Mouse (Mus musculus) heart, adult 2 months (tissue): ENCODE measurements around the gene Qk. TPM values are rescaled to one million over a fixed set of nuclear protein-coding genes. Genes with fewer than 3 reads are reported as not detected.

ENCODE experiments used
- DNase-seq, 2 experiments: peaks; one replicate each; pipeline ENCODE4 v3.0.0; 2021
- H3K27ac ChIP-seq: fragments of 200-600 bp; 2 replicates; pipeline ENCODE4 v1.8.1; 2022
- H3K27me3 ChIP-seq: fragments of 200-500 bp; 2 replicates; pipeline ENCODE4 v1.6.1; 2012; ENCODE audit warnings: mild to moderate bottlenecking, low read length, inconsistent platforms, mixed read lengths; ENCODE audit not compliant: control insufficient read depth, insufficient read depth
- H3K36me3 ChIP-seq: fragments of 200-500 bp; 2 replicates; pipeline ENCODE4 v1.6.1; 2012; ENCODE audit warnings: low read length, inconsistent platforms; ENCODE audit not compliant: control insufficient read depth, insufficient read depth
- H3K4me1 ChIP-seq: fragments of 200-500 bp; 2 replicates; pipeline ENCODE4 v1.6.1; 2011; ENCODE audit warnings: low read length; ENCODE audit not compliant: control insufficient read depth, insufficient read depth
- H3K4me3 ChIP-seq: fragments of 200-600 bp; 2 replicates; pipeline ENCODE4 v1.8.1; 2022
- H3K79me2 ChIP-seq: fragments of 200-500 bp; replicated peaks from 2 replicates; pipeline ENCODE4 v1.6.1; 2012; ENCODE audit warnings: mild to moderate bottlenecking, inconsistent platforms, low read length, moderate library complexity, mixed read lengths; ENCODE audit not compliant: control insufficient read depth, insufficient read depth
- H3K9ac ChIP-seq: fragments of 200-500 bp; 2 replicates; pipeline ENCODE4 v1.6.1; 2012; ENCODE audit warnings: low read depth, mild to moderate bottlenecking, control low read depth, inconsistent platforms, low read length, mixed read lengths
- CTCF ChIP-seq: fragments of 200-600 bp; IDR thresholded peaks from 2 replicates; pipeline ENCODE4 v1.8.1; 2022; ENCODE audit warnings: antibody characterized with exemption, mild to moderate bottlenecking, moderate library complexity
- EP300 ChIP-seq: fragments of 200-500 bp; IDR thresholded peaks from 2 replicates; pipeline ENCODE4 v1.6.1; 2011; ENCODE audit warnings: low read depth, low read length, control low read depth; ENCODE audit not compliant: insufficient read depth
- POLR2A ChIP-seq: fragments of 200-500 bp; IDR thresholded peaks from 2 replicates; pipeline ENCODE4 v1.6.1; 2011; ENCODE audit warnings: mild to moderate bottlenecking, low read depth, low read length, control low read depth; ENCODE audit not compliant: insufficient read depth
- WGBS: fragments of 180-500 bp; shearing (Covaris S2); methylation state at CpG from one replicate; pipeline ENCODE4 v1.1.7; 2018; 5-methylcytosine and 5-hydroxymethylcytosine counted together
- intact Hi-C: fragments of 180-260 bp; cut with DNase I; formaldehyde crosslinking; loops from one replicate; pipeline ENCODE4 v1.15.1; 2025
- polyA plus RNA-seq: library from polyadenylated mRNA; depleted of rRNA; stranded (reverse); fragments of >200 nt; gene quantifications from 2 replicates; pipeline ENCODE4 v1.2.3, GENCODE M21; 2012
- total RNA-seq, 2 experiments: library from RNA; stranded (reverse); gene quantifications; 2 replicates each; pipeline ENCODE4 v1.2.3; 2021

Qk gene
- total and polyA plus RNA-seq, 3 experiments = 342 to 514 (median 469) TPM

DNA sequence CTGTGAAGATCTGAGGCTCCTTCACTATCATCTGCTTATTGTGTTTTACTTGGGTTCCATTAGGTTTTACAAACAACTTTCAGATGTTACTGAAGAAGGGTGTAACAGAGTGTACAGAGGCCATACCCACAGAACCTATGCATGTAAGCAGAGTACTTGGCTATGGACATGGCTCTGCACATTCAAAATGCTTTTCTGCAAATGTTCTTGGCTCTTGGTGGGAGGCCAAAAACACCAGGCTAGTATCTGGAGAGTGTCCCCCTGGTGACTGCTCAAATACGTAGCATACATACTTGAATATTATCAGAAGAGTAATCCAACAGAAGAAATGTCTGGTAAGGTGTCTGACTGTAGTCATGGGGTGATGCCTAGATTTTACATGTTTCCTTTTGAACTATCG, 121.0 kb downstream of the Qk start:
- Histone ChIP-seq H3K79me2 (no peaks in the 10 kb centered on the region), H3K4me3 (no peak overlapping the region), H3K4me1 (peaks cover 3% of the 10 kb centered on the region), H3K36me3 (peaks cover 22% of the 10 kb centered on the region), H3K27me3 (no peaks in the 10 kb centered on the region), H3K27ac (no peak overlapping the region), H3K9ac (no peak overlapping the region)
- DNase-seq = no peak
- intact Hi-C loops = loop anchor here (5.0 to 10.0 kb wide), 4 partner anchors 86 to 444 kb away; no protein-coding TSS in a partner anchor
- TF ChIP-seq EP300 = no peak
- TF ChIP-seq CTCF = peak; percentile 24; the same call in 1 of the 2 replicates
- TF ChIP-seq POLR2A = no peak
- 59% methylated on average over 2 of the region's 2 CpGs for WGBS

DNA sequence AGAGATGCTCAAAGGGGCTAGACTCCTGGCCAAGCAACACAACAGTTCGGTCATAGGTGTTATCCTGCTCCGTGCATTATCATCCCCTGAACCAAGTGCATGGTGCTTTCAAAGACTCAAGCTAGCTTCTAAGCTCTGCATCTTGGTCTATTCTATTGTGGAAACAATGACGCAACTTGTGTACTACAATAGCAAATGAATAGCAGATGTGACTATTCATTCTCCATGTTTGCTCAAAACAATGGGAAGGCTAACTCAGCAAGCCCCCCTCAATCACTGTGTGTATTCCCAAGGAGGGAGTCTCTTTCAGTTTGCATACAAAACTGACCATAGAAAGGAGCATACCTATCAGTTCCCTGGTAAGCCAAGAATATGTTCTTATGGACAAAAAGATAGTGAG, 121.4 kb downstream of the Qk start:
- Histone ChIP-seq H3K27ac (no peak overlapping the region), H3K4me1 (peaks cover 3% of the 10 kb centered on the region), H3K27me3 (no peaks in the 10 kb centered on the region), H3K9ac (no peak overlapping the region), H3K36me3 (peaks cover 21% of the 10 kb centered on the region), H3K79me2 (no peaks in the 10 kb centered on the region), H3K4me3 (no peak overlapping the region)
- TF ChIP-seq POLR2A = no peak
- WGBS = 88% methylated on average over 3 of the region's 3 CpGs
- intact Hi-C loops = loop anchor here (5.0 to 10.0 kb wide), 4 partner anchors 86 to 443 kb away; no protein-coding TSS in a partner anchor
- no peak for DNase-seq

DNA sequence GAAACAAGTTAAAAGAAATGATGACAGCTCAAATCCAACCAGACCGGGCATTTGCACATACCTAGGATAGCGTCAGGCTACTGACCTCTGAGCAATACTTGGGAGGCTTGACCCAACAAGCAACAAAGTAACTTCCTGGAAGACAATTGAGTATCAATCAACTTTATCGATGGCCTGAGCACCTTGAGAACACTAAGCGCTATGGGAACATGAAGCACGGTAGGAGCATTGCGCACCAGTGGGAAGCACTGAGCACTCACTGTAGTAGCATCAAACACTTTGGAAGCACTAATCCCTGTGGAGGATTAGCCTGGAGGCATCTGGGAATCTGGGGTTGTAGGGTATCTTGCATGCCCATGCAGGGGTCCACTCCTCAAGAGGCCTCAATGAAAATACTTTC, 124.0 kb downstream of the Qk start:
- WGBS = 92% methylated on average over 6 of the region's 6 CpGs
- Histone ChIP-seq H3K27ac (no peak overlapping the region), H3K36me3 (peaks cover 17% of the 10 kb centered on the region), H3K4me3 (no peak overlapping the region), H3K79me2 (no peaks in the 10 kb centered on the region), H3K4me1 (peaks cover 3% of the 10 kb centered on the region), H3K27me3 (no peaks in the 10 kb centered on the region), H3K9ac (no peak overlapping the region)
- TF ChIP-seq EP300 (0 out of 2 replicates have a peak, but pooled peaks have one; percentile 43), CTCF (no peak), POLR2A (no peak)
- DNase-seq = no peak
- intact Hi-C loops = loop anchor here (5.0 to 10.0 kb wide), 4 partner anchors 83 to 441 kb away; no protein-coding TSS in a partner anchor

DNA sequence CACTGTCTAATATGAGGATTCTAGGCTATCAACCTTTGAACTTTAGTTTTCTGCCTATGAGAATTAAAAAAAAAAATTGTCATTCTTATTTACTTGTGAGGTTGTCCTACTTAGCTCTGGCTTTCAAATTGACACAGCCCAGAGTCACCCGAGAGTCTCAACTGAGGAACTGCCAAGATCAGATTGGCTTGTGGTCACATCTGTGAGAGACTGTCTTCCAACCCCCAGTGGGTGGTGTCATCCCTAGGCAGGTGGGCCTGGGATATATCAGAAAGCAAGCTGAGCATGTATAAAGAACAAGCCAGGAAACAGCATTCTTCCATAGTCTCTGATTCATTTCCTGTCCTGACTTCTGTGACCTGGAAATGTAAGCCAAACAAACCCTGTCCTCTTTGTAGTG, 128.8 kb downstream of the Qk start:
- H3K4me1 ChIP-seq = no peaks in the 10 kb centered on the region
- 30% methylated on average over 1 of the region's 1 CpGs for WGBS
- no peak for DNase-seq
- no peak overlapping the region for H3K4me3 ChIP-seq
- TF ChIP-seq CTCF (no peak), EP300 (no peak), POLR2A (no peak)
- no peak overlapping the region for H3K27ac ChIP-seq
- H3K79me2 ChIP-seq = no peaks in the 10 kb centered on the region
- no peak overlapping the region for H3K9ac ChIP-seq
- intact Hi-C loops = loop anchor here (10.0 kb wide), 1 partner anchor 436 kb away; no protein-coding TSS in a partner anchor
- no peaks in the 10 kb centered on the region for H3K27me3 ChIP-seq
- H3K36me3 ChIP-seq = no peaks in the 10 kb centered on the region

DNA sequence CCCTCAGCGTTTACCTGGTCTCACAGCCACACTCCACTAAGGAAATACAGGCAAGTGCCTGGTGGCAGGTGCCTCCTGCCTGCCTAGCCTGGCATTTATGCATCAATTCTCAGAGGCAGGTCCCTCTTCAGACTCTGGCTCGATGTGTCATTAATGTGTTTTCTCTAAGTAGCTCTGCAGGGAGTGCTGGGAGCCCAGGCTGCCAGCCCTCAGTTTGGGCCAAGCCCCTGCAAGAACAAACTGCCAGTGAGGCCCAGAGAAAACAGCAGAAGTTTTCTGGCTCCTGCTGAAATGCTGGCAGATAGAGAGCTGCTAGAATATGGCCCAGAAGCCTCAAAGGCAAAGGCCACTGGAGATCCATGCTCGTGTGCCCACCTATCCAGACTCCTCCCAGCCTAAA, 131.2 kb downstream of the Qk start:
- no peak for DNase-seq
- Histone ChIP-seq H3K4me3 (no peak overlapping the region), H3K27ac (no peak overlapping the region), H3K27me3 (no peaks in the 10 kb centered on the region), H3K36me3 (no peaks in the 10 kb centered on the region), H3K4me1 (no peaks in the 10 kb centered on the region), H3K9ac (no peak overlapping the region), H3K79me2 (no peaks in the 10 kb centered on the region)
- no peak for TF ChIP-seq CTCF
- no peak for TF ChIP-seq EP300
- TF ChIP-seq POLR2A = no peak
- 72% methylated on average over 3 of the region's 3 CpGs for WGBS
- intact Hi-C loops = no loop called here

DNA sequence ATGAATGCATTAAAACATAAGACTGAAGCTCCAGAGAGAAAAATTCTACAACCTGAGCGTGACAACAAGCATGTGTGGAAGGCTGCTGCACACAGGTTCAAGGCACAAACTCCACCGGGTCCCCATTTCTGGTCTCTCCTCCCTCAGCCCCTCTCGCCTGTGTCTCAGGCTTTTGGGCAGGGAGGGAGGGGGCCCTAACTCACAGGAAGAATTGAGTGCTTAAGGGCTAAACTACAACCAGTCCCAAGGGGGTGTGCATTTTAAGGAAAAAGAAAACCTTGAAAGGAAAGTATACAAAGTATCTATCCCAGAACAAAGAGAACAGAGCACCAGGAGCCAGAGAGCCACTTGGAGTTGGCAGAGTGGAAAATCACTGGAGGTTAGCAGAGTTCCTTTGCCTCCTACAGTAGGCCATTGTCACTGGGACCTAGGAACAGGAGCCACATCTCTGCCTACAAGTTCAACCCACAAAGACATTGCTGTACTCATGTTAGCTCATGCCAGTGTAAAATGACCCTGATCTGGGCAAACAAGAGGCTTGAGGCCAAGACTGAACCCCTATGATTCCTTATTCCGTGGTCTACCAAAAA, 132.1 kb downstream of the Qk start:
- no peak for DNase-seq
- Histone ChIP-seq H3K9ac (no peak overlapping the region), H3K4me3 (no peak overlapping the region), H3K27me3 (no peaks in the 10 kb centered on the region), H3K36me3 (no peaks in the 10 kb centered on the region), H3K79me2 (no peaks in the 10 kb centered on the region), H3K27ac (no peak overlapping the region), H3K4me1 (no peaks in the 10 kb centered on the region)
- no peak for TF ChIP-seq POLR2A
- no peak for TF ChIP-seq CTCF
- no peak for TF ChIP-seq EP300
- intact Hi-C loops = no loop called here
- WGBS = 90% methylated on average over 4 of the region's 4 CpGs
